Mouse (Mus musculus) adrenal gland, postnatal 36 days (tissue): ENCODE measurements around the gene Eefsec. TPM values are rescaled to one million over a fixed set of nuclear protein-coding genes. Genes with fewer than 3 reads are reported as not detected.

Source experiments
- DNase-seq, 2 experiments: peaks; one replicate each; pipeline ENCODE4 v3.0.0; 2021; ENCODE audit warnings: mixed read lengths in 1 of 2
- total RNA-seq, 2 experiments: library from RNA; stranded (reverse); gene quantifications; 2 replicates each; pipeline ENCODE4 v1.2.3; 2021

The Eefsec gene
- total RNA-seq, 2 experiments from 2014 or later, result 13.1 to 19.4 TPM

GRCm38 (mm10) chr6:88262160-88262559 is 184.2 kb downstream of the Eefsec start:
- no peak for DNase-seq

GRCm38 (mm10) chr6:88260645-88261044 is 185.7 kb downstream of the Eefsec start:
- DNase-seq, result no peak

GRCm38 (mm10) chr6:88259621-88260020 is 186.7 kb downstream of the Eefsec start:
- no peak for DNase-seq

- no peak for DNase-seq
These were observed 190.9 kb downstream of the Eefsec start for GRCm38 (mm10) chr6:88255435-88255834.

GRCm38 (mm10) chr6:88254082-88254481 is 192.3 kb downstream of the Eefsec start:
- no peak for DNase-seq

GRCm38 (mm10) chr6:88251798-88252478 is 194.4 kb downstream of the Eefsec start:
- DNase-seq, result no peak

GRCm38 (mm10) chr6:88251396-88251795 is 194.9 kb downstream of the Eefsec start:
- no peak for DNase-seq

GRCm38 (mm10) chr6:88249231-88249630 is 197.1 kb downstream of the Eefsec start:
- no peak for DNase-seq

GRCm38 (mm10) chr6:88242604-88243003 is 203.7 kb downstream of the Eefsec start:
- DNase-seq, result peak; percentile 78 to 82

- DNase-seq, result no peak
These were observed 209.8 kb downstream of the Eefsec start for GRCm38 (mm10) chr6:88236513-88236912.

GRCm38 (mm10) chr6:88235983-88236382 is 210.4 kb downstream of the Eefsec start:
- DNase-seq, result no peak

- no peak for DNase-seq
These were observed 210.9 kb downstream of the Eefsec start for GRCm38 (mm10) chr6:88235461-88235860.

- DNase-seq, result no peak
These were observed 212.3 kb downstream of the Eefsec start for GRCm38 (mm10) chr6:88233996-88234395.

GRCm38 (mm10) chr6:88232221-88232620 is 214.1 kb downstream of the Eefsec start:
- DNase-seq, result no peak

GRCm38 (mm10) chr6:88231821-88232220 is 214.5 kb downstream of the Eefsec start:
- DNase-seq, result no peak

GRCm38 (mm10) chr6:88229221-88229620 is 217.1 kb downstream of the Eefsec start:
- no peak for DNase-seq

GRCm38 (mm10) chr6:88227537-88227936 is 218.8 kb downstream of the Eefsec start:
- DNase-seq, result no peak

GRCm38 (mm10) chr6:88226570-88226994 is 219.8 kb downstream of the Eefsec start:
- no peak for DNase-seq

GRCm38 (mm10) chr6:88221968-88222367 is 224.4 kb downstream of the Eefsec start, which contains the start of gene Dnajb8:
TSS of gene Dnajb8 (plus strand) at chr6:88222268.
- no peak for DNase-seq

GRCm38 (mm10) chr6:88219094-88219493 is 227.2 kb downstream of the Eefsec start:
- no peak for DNase-seq

- no peak for DNase-seq
These were observed 230.1 kb downstream of the Eefsec start for GRCm38 (mm10) chr6:88216199-88216598.

GRCm38 (mm10) chr6:88215797-88216196 is 230.5 kb downstream of the Eefsec start:
- no peak for DNase-seq

GRCm38 (mm10) chr6:88210182-88210581 is 236.2 kb downstream of the Eefsec start:
- no peak for DNase-seq

- no peak for DNase-seq
These were observed 236.9 kb downstream of the Eefsec start for GRCm38 (mm10) chr6:88209453-88209852.
